Mouse (Mus musculus) ES-Bruce4 (cell line): ENCODE results near the gene Pitpnm3. TPM values are rescaled to one million over a fixed set of nuclear protein-coding genes. Genes with fewer than 3 reads are reported as not detected.

Experiments used
- H3K27ac ChIP-seq: 2 replicates; pipeline ENCODE4 v1.5.1; 2012; ENCODE audit warnings: low read length, inconsistent platforms; ENCODE audit not compliant: insufficient read depth
- H3K27me3 ChIP-seq: 2 replicates; pipeline ENCODE4 v1.6.1; 2012; ENCODE audit warnings: mild to moderate bottlenecking, low read length, inconsistent platforms; ENCODE audit not compliant: control insufficient read depth, poor library complexity, insufficient read depth, severe bottlenecking
- H3K36me3 ChIP-seq: 2 replicates; pipeline ENCODE4 v1.6.1; 2012; ENCODE audit warnings: inconsistent platforms, mild to moderate bottlenecking, low read length, moderate library complexity; ENCODE audit not compliant: control insufficient read depth, poor library complexity, insufficient read depth, severe bottlenecking
- H3K4me1 ChIP-seq: one replicate; pipeline ENCODE4 v1.8.1; 2011; ENCODE audit warnings: low read length; ENCODE audit not compliant: control insufficient read depth, insufficient read depth
- H3K4me3 ChIP-seq: 2 replicates; pipeline ENCODE4 v1.5.1; 2011; ENCODE audit warnings: low read depth, mild to moderate bottlenecking, low read length
- H3K9ac ChIP-seq: 2 replicates; pipeline ENCODE4 v1.6.1; 2012; ENCODE audit warnings: low read depth, mild to moderate bottlenecking, inconsistent platforms; ENCODE audit not compliant: poor library complexity, severe bottlenecking
- H3K9me3 ChIP-seq: replicated peaks from 2 replicates; pipeline ENCODE4 v1.6.1; 2012; ENCODE audit warnings: mild to moderate bottlenecking, low read length, inconsistent platforms; ENCODE audit not compliant: control insufficient read depth, poor library complexity, insufficient read depth, severe bottlenecking
- CTCF ChIP-seq: IDR thresholded peaks from one replicate; pipeline ENCODE4 v1.8.1; 2011; ENCODE audit warnings: low read depth, low read length
- EP300 ChIP-seq: IDR thresholded peaks from 2 replicates; pipeline ENCODE4 v1.6.1; 2011; ENCODE audit warnings: low read depth, low read length; ENCODE audit not compliant: insufficient read depth
- POLR2A ChIP-seq: IDR thresholded peaks from one replicate; pipeline ENCODE4 v1.8.1; 2011; ENCODE audit warnings: low read length; ENCODE audit not compliant: insufficient read depth
- polyA plus RNA-seq: library from polyadenylated mRNA; stranded (reverse); fragments of >200 nt; gene quantifications from 2 replicates; pipeline ENCODE4 v1.2.4, GENCODE M21; 2011; ENCODE audit warnings: low read depth; ENCODE audit not compliant: missing spikeins, insufficient read depth, insufficient read length

Pitpnm3 gene
- polyA plus RNA-seq, 1 experiment = 0.42 TPM

DNA sequence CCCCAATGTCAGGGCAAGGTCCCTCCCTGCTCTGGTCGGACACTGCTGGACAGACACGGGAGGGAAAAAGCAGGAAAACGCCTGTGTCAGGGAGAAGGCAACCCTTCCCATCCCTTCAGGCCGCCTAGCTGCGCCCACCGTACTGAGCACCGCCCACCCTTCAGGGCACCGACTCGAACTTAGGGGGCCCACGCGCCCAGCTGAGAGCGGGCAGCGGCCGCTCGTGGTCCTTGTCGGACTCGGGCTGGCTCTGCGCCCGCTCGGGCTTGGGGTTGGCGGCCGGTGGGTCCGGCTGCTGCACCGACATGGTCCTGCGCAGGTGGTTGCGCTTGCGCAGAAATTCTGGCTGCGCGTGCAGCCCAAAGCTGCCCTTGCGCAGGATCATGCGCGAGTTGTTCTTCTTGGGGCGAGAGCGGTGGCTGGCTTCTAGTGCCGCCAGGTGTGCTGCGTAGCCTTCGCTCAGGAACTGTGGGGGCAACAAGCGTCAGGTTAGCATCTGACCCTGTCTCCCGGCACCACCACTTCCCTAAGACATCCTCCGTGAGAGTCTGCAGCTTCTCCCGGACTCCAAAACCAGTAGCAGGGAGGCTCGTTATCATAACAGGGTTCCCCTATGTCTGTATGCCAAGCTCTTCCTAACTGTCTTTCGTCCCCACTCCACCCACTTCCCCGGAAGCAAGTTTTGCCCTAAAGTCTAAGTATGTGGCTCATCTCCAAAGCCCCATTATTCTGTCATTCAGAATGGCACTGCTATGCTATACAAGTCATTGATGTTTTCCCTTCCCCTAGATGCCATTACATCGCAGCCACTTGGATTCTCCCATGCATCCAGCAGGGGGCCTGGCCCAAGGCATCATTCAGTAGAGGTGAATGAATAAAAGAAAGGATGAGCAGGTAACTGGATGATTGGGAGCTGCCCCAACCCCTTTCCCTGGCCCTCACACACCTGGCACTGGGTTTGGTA is 84.4 kb downstream of the Pitpnm3 start:
- Histone ChIP-seq H3K9me3 (no peaks in the 10 kb centered on the region), H3K27ac (no peak overlapping the region), H3K9ac (peak overlapping the region; percentile 44), H3K27me3 (no peaks in the 10 kb centered on the region), H3K4me1 (no peaks in the 10 kb centered on the region), H3K4me3 (peak overlapping the region; percentile 59), H3K36me3 (no peaks in the 10 kb centered on the region)
- TF ChIP-seq EP300 = no peak
- no peak for TF ChIP-seq CTCF
- TF ChIP-seq POLR2A = no peak

DNA sequence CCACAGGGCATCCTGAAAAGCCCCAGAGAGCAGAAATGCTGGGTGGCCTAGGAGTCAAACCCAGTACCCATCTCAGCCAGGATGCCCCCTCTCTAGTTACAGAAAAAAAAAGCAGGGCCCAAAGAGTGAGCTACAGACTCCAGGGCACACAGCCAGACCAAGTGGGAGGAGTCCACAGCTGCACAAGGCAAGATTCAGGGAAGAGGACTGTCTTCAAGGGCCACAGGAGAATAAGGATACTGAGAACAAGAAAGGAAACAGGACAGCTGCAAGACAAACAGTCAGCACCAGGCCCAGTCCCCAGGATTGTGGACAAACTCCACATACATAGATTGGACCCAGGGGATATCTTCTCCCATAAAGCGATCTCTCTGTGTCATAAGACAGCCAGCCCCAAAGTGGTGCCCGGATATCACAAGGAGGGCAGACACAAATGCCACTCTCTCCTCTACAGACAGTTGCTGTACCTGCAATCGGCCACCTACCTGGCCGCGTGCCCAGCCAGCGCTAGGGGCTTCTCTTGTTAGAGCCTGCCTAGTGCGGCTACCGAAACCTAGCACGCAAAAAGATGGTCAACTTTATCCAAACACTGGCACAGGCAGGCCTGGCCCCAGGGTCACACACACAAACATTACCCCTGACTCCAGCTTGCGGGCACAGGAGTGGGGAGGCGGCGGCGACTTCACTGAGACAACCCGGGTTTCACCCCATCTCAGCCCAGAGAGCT is 85.2 kb downstream of the Pitpnm3 start:
- no peak for TF ChIP-seq POLR2A
- no peak for TF ChIP-seq EP300
- no peak for TF ChIP-seq CTCF
- H3K4me3 ChIP-seq = peak overlapping the region; percentile 59
- no peak overlapping the region for H3K27ac ChIP-seq
- no peaks in the 10 kb centered on the region for H3K9me3 ChIP-seq
- H3K4me1 ChIP-seq = no peaks in the 10 kb centered on the region
- no peaks in the 10 kb centered on the region for H3K27me3 ChIP-seq
- H3K36me3 ChIP-seq = no peaks in the 10 kb centered on the region; the same call in 1 of the 2 replicates
- H3K9ac ChIP-seq = peak overlapping the region; percentile 44

DNA sequence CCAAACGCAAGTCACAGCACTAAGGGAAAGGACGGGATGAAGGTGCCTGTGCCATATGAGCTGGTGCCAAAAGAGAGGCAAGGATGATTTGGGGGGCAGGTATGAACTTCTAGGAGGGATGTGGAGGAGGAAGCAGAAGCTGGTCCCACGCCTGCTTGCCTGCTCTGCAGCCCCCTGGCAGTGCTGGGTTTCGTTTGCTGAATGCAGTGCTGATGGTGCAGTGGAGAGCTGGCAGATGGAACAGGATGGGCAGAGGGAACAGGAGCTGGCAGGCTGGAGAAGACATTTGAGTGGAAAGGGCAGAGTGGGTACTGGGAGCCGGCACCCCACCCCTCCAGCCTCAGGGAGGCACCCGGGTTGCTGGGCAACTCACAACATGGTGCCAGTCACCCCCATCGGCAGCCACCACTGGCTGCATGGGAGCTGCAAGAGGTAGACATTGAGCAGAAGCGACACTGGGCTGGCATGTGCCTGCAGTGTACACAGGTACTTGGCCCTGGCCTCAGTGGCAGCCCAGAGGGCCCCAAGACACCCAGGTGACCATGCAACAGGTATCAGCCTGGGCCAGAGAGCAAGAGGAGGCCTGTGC is 86.3 kb downstream of the Pitpnm3 start:
- no peaks in the 10 kb centered on the region; the same call in 1 of the 2 replicates for H3K36me3 ChIP-seq
- TF ChIP-seq EP300 (no peak), POLR2A (no peak), CTCF (no peak)
- no peak overlapping the region for H3K9ac ChIP-seq
- no peaks in the 10 kb centered on the region for H3K4me1 ChIP-seq
- no peak overlapping the region for H3K27ac ChIP-seq
- no peaks in the 10 kb centered on the region for H3K9me3 ChIP-seq
- H3K27me3 ChIP-seq = no peaks in the 10 kb centered on the region
- no peak overlapping the region for H3K4me3 ChIP-seq

DNA sequence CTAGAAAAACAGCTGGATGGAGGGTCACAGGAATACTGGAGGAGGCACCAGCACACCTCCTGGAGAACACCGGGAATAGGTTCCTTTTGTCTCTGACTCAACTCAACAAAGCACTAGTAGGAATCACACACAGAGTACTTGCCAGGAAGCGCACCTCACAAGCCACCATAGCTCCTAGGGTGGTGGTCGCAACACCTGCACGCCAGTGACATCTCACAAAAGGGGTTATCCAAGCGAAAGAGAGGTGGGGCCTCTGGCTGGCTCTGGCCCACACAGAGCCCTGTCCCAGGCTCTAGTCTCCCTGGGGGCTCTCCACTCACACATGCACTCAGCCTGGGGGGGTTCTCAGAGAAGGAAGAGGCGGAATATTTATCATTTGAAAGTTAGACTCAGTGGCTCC is 86.8 kb downstream of the Pitpnm3 start:
- Histone ChIP-seq H3K4me3 (no peak overlapping the region), H3K27me3 (no peaks in the 10 kb centered on the region), H3K9me3 (no peaks in the 10 kb centered on the region), H3K36me3 (no peaks in the 10 kb centered on the region; the same call in 1 of the 2 replicates), H3K4me1 (no peaks in the 10 kb centered on the region), H3K27ac (no peak overlapping the region), H3K9ac (no peak overlapping the region)
- no peak for TF ChIP-seq EP300
- no peak for TF ChIP-seq POLR2A
- TF ChIP-seq CTCF = no peak

DNA sequence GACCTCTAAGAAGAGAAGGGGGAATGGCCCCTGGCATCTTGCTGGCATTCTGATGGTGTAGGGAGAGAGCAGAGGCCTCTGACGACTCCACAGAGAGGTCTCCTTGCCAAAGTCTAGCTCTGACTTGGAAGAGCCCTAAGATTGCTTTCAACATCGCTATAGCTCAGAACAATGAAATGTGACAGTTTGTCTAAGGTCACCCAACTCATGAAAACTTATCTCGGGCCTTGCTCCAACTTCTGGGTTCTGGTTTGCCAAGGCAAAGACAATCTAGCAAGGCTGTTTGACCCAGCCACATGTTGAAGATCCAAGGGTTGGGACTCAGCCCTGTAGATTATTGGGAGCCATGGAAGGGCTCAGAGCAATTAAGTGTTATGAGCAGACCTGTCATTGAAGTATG is 91.3 kb downstream of the Pitpnm3 start:
- Histone ChIP-seq H3K4me3 (no peak overlapping the region), H3K36me3 (no peaks in the 10 kb centered on the region; the same call in 1 of the 2 replicates), H3K4me1 (peaks cover 3% of the 10 kb centered on the region)

More for the DNA sequence above, 91.3 kb downstream of the Pitpnm3 start:
- Histone ChIP-seq H3K27me3 (no peaks in the 10 kb centered on the region), H3K27ac (no peak overlapping the region), H3K9ac (no peak overlapping the region), H3K9me3 (no peaks in the 10 kb centered on the region)
- TF ChIP-seq POLR2A (no peak), CTCF (no peak), EP300 (no peak)
